Mouse (Mus musculus) spleen, adult 2 months (tissue): ENCODE results near the gene Ifngr2.

Experiments
- CTCF ChIP-seq: fragments of 200-500 bp; IDR thresholded peaks from 2 replicates; pipeline ENCODE4 v1.5.1; 2011; ENCODE audit warnings: mild to moderate bottlenecking, inconsistent platforms; ENCODE audit not compliant: insufficient read depth, insufficient read length, insufficient replicate concordance; ENCODE audit errors: extremely low read depth
- POLR2A ChIP-seq: fragments of 200-500 bp; IDR thresholded peaks from 2 replicates; pipeline ENCODE4 v1.6.1; 2011; ENCODE audit warnings: low read depth, low read length, inconsistent platforms

GRCm38 (mm10) chr16:91599242-91599641 lies 52.4 kb downstream of the Ifngr2 start:
- TF ChIP-seq POLR2A (no peak), CTCF (no peak)
